Mouse (Mus musculus) lung, adult 18-20 months (tissue): ENCODE data around the gene Hoxb7.

Source experiments
- DNase-seq, 2 experiments: peaks; one replicate each; pipeline ENCODE4 v3.0.0; 2022; ENCODE audit warnings: mixed read lengths in 2 of 2

Hoxb7 gene

GRCm38 (mm10) chr11:96302381-96303150 is 16.1 kb downstream of the Hoxb7 start:
- DNase-seq, result no peak

- DNase-seq, result peak; percentile 79 to 86
Observed at GRCm38 (mm10) chr11:96303151-96304099, 17.0 kb downstream of the Hoxb7 start, which contains the start of gene Hoxb5. Gene Hoxb5 (plus strand): TSS chr11:96303336.

GRCm38 (mm10) chr11:96304381-96305195 is 18.2 kb downstream of the Hoxb7 start:
- DNase-seq, result peak in 1 of 2 experiments; percentile 25

- no peak for DNase-seq
Observed at GRCm38 (mm10) chr11:96305505-96306182, 19.2 kb downstream of the Hoxb7 start.

GRCm38 (mm10) chr11:96306183-96306907 is 19.9 kb downstream of the Hoxb7 start:
- no peak for DNase-seq

GRCm38 (mm10) chr11:96306908-96307269 is 20.5 kb downstream of the Hoxb7 start:
- no peak for DNase-seq

- no peak for DNase-seq
Observed at GRCm38 (mm10) chr11:96308763-96309162, 22.3 kb downstream of the Hoxb7 start.

- peak; percentile 42 to 65 for DNase-seq
Observed at GRCm38 (mm10) chr11:96309288-96309687, 22.9 kb downstream of the Hoxb7 start.

GRCm38 (mm10) chr11:96310183-96310938 is 23.9 kb downstream of the Hoxb7 start:
- no peak for DNase-seq

GRCm38 (mm10) chr11:96311097-96311496 is 24.7 kb downstream of the Hoxb7 start:
- DNase-seq, result no peak

GRCm38 (mm10) chr11:96311520-96312417 is 25.3 kb downstream of the Hoxb7 start:
- DNase-seq, result peak; percentile 77 to 80

- no peak for DNase-seq
Observed at GRCm38 (mm10) chr11:96313134-96313533, 26.7 kb downstream of the Hoxb7 start.

GRCm38 (mm10) chr11:96313806-96314428 is 27.5 kb downstream of the Hoxb7 start:
- DNase-seq, result no peak

- DNase-seq, result peak in 1 of 2 experiments; percentile 45
Observed at GRCm38 (mm10) chr11:96314671-96315343, 28.4 kb downstream of the Hoxb7 start.

GRCm38 (mm10) chr11:96315344-96315681 is 28.9 kb downstream of the Hoxb7 start:
- no peak for DNase-seq

- no peak for DNase-seq
Observed at GRCm38 (mm10) chr11:96316696-96317607, 30.5 kb downstream of the Hoxb7 start.

- no peak for DNase-seq
Observed at GRCm38 (mm10) chr11:96317608-96318367, 31.4 kb downstream of the Hoxb7 start, which contains the start of gene Hoxb4. Gene Hoxb4 (plus strand): TSS chr11:96318267.
